Mouse (Mus musculus): ENCODE data around the gene Tnfsf12.

DNA sequence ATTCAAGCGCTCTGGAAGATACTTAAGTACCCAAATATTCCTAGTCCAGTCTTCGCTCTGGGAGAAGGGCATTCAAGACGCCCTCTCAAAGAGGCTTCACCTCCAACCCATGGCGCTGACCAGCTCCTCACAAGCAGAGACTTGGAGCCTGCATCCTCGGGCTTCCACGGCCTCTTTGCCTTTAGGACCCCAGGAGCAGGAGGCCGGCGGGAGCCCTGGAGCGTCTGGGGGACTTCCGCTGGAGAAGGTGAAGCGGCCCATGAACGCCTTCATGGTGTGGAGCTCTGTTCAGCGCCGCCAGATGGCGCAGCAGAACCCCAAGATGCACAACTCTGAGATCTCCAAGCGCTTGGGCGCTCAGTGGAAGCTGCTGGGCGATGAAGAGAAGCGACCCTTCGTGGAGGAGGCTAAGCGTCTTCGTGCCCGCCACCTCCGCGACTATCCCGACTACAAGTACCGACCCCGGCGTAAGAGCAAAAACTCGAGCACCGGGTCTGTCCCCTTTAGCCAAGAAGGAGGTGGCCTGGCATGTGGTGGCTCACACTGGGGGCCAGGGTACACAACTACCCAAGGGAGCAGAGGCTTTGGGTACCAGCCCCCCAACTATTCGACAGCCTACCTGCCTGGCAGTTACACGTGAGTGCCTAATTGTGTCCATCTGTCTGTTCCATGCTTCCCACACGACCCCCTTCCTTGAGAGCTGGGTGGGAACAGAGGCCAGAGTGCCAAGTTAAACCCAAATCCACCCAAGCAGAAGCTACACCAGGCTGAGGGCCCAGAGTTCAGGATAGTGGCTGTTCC is 40.2 kb downstream of the Tnfsf12 start, which contains the start of gene Sox15:
- TF ChIP-seq CTCF (IDR thresholded peaks at IDR 0.05; ENCODE audit: low read depth) (peak; percentile 89), EP300 (optimal IDR thresholded peaks at IDR 0.05) (no peak)

Measured in stomach, postnatal 0 days (tissue).